Mouse (Mus musculus): ENCODE results near the gene Prkaa1. TPM values are rescaled to one million over a fixed set of nuclear protein-coding genes. Genes with fewer than 3 reads are reported as not detected.

Prkaa1 gene
- polyA plus RNA-seq (2012; rRNA removed): 3.2 and 3.3 TPM in 2 replicates

GRCm38 (mm10) chr15:5143361-5144020 lies at the start of gene Prkaa1:
Gene Prkaa1 (plus strand): TSS chr15:5143861.

GRCm38 (mm10) chr15:5107686-5108654 lies 35.7 kb upstream of the Prkaa1 start, which contains the start of gene Card6:
Gene Card6 (minus strand): TSS chr15:5108539.

GRCm38 (mm10) chr15:5116270-5117030 lies 27.2 kb upstream of the Prkaa1 start, which contains the start of gene Rpl37:
Gene Rpl37 (plus strand): TSS chr15:5116645.

GRCm38 (mm10) chr15:5185366-5186292 lies 42.0 kb downstream of the Prkaa1 start, which contains the start of gene Ttc33:
Gene Ttc33 (plus strand): TSS chr15:5185525.

Other genes starting within 250 kb of the Prkaa1 start
- not detected in 2 replicates for gene Mroh2b, start 245.1 kb upstream of the Prkaa1 start, polyA plus RNA-seq (2012; rRNA removed)
- gene C7, start 80.1 kb upstream of the Prkaa1 start, polyA plus RNA-seq (2012; rRNA removed): 0.09 and 0.72 TPM in 2 replicates
- 1.5 and 1.7 TPM in 2 replicates for gene Card6, start 35.3 kb upstream of the Prkaa1 start, polyA plus RNA-seq (2012; rRNA removed)
- gene Rpl37, start 27.2 kb upstream of the Prkaa1 start, polyA plus RNA-seq (2012; rRNA removed): 749 and 941 TPM in 2 replicates
- 1.1 and 2.7 TPM in 2 replicates for gene Ttc33, start 41.7 kb downstream of the Prkaa1 start, polyA plus RNA-seq (2012; rRNA removed)
- 49.4 and 50.3 TPM in 2 replicates for gene Ptger4, start 100.3 kb downstream of the Prkaa1 start, polyA plus RNA-seq (2012; rRNA removed)

Data from colon, adult 2 months (tissue).